Mouse (Mus musculus) kidney, adult 2 months (tissue): ENCODE measurements around the gene Naga.

Source experiments
- CTCF ChIP-seq: fragments of 200-500 bp; conservative IDR thresholded peaks from 2 replicates; pipeline ENCODE4 v1.5.1; 2011; ENCODE audit warnings: low read depth, mild to moderate bottlenecking, control low read depth, low read length, moderate library complexity, mixed read lengths; ENCODE audit not compliant: insufficient read depth, insufficient read length
- POLR2A ChIP-seq: fragments of 200-500 bp; IDR thresholded peaks from one replicate; pipeline ENCODE4 v1.6.1; 2011; ENCODE audit warnings: low read depth, low read length, control low read depth

DNA sequence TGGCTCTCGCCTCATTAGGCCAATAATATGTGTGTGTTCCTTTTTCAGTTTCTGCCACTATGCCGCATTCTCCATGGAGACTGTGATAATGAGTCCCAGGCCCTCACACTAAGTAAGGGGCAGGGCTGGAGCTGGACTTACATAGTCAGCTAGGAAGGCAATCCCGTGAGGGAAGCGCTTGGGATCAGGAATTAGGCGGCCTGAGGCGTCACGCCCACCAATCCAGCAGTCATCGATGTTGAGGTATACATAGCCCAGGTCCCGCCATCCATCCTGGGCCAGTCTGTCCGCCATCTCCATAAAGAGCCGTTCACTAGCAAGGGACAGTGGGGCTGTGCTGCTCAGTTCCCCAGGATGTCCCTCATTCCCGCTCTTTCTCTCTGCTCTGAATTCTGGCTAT lies 2.1 kb downstream of the Naga start:
- TF ChIP-seq CTCF (no peak), POLR2A (no peak)
